Mouse (Mus musculus) cerebellum, adult 18-20 months (tissue): ENCODE measurements around the gene Mgat4b.
"Not testable (repeated sequence)": the region's sequence is repeated elsewhere in the genome, so short reads cannot be mapped to it uniquely, and the experiment has no call there.

ENCODE experiments used
- DNase-seq, 2 experiments: peaks; one replicate each; pipeline ENCODE4 v3.0.0; 2021

Mgat4b gene

DNA sequence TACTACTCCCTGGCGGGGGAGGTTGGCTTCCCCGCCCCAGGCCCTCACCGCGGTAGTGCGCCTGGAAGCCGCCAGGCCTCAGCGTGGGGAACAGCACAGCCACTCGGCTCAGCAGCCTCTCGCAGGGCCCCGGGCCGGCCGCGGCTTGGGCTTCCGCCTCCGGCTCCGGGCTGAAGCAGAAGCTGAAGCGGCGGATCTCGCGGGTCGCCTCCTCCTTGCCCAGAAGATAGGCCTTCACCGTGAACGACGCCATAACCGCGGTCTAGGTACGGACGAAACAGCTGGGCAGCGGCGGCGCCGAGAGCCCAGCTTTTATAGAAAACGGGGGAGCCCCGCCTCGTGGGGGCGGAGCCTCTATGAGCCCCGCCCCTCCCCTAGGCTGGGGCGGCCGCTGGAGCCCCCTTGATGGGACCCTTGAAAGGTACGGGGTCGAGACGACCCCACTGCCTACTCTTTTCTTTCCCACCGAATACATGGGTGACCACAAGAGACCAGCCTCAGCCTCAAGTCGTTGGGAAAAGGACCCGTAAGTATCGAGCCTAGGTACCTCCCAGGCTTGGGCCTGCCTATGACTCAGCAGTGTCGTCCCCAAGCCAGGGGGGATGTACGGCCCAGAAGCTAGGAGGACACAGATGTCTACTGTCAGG, at the start of gene Mgat4b, which contains the start of gene Sqstm1:
TSS of gene Mgat4b (plus strand) at position 386 of the 647 bp plus-strand sequence.
TSS of gene Sqstm1 (minus strand) at position 323 of the 647 bp plus-strand sequence.
- DNase-seq = peak; percentile 59 to 86

DNA sequence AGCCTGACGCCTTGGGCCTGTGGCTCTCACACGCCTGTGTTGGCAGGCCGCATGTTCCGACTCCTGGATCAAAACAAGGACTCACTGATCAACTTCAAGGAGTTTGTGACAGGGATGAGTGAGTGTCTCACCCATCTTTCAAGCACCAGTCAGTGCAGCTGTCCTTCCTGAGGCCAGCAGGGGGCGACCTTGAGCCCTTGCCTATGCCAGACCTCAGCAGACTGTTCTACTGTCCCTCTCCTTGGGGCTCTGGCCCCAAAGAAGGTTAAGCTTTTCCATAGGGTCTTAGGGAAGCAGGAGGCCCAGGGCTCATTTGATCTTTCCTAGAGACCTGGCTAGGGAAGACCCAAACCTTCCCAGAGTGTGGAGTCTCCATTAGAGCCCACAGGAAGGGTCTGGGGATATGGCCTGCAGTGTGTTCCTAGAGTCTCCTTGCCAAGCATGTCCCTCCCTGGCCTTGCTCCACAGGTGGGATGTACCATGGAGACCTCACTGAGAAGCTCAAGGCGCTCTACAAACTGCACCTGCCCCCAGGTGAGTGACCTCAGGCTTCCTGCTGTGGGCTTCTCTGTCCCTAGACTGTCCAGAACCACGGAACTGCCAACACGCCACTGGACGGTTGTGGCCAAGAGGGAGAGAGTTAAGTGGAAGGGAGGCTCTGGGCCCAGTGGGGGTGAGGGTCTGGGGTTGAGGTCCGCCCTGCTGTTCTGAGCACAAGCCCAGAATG, 48.9 kb upstream of the Mgat4b start:
- peak; percentile 62 to 67 for DNase-seq

DNA sequence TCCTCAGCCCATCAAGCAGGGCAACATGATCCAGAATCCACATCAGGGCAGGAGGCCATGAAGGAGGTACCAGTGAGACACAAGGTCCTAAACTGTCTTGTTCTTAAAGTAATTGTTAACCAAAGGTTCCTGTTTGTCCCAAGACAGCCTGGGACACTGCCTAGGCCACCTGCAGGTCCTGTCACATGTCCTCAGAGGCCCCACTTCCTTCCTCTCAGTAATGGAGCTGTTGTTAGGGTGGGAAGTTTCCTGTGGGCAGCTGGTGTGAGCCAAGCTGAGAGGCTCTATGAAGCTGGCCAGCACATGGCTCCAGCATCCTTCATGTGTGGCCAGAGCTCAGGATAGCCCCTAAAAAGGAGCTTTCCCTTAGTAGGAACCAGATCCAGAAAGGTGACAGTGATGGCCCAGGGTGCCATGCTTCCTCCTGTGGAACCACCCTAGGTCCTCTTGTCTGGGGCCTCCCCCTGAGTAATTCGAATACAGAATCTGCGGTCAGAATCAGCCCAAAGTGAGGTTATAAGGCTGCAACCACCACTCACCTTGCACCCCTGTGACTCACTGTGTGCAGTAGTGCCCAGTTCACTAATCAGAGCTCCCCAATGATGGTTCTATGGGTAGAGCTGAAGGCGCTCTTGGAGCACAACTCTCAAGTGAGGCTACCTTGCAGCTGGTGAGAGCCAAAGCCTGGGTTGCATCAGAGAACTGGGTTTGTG, 48.2 kb upstream of the Mgat4b start:
- no peak for DNase-seq

DNA sequence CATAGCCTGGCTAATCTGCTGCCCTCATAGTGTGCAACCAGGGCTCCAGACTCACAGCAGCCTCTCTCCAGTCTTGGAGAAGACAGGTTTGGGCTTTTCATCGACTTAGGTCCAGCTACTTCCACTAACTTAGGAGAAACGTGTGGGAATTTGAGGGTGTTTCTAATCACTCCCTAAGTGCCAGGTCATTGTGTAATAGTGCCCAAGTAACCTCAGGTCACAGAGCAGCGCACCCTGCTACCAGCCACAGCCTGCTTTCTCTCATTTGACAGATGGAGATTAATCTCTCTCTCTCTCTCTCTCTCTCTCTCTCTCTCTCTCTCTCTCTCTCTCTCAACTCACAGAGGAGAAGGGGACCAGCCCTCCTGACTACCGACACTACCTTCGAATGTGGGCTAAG, 42.3 kb upstream of the Mgat4b start:
- DNase-seq = no peak

DNA sequence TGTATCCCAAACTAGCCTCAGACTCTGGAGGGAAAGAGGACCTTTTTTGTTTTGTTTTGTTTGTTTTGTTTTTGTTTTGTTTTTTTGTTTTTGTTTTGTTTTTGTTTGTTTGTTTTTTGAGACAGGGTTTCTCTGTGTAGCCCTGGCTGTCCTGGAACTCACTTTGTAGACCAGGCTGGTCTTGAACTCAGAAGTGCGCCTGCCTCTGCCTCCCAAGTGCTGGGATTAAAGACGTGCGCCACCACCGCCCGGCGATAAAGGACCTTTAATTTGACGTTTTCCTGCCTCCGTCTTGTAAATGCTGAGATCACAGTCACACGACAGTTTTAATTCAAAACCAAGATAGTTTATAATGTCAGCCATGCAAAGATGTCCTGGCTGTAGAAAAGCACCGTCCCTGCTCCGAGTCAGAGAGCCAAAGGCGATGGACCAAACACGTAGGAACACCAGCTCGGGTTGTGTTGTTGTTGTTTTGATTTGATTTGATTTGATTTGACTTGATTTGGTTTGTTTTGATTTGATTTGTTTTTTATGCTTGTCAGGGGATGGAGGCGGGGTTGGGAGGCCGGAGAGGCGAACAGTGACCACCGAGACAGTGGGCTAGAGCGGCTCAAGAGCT, 36.5 kb upstream of the Mgat4b start, which contains the start of gene Mrnip:
TSS of gene Mrnip (plus strand) at position 334 of the 619 bp plus-strand sequence.
- not testable (repeated sequence) for DNase-seq

DNA sequence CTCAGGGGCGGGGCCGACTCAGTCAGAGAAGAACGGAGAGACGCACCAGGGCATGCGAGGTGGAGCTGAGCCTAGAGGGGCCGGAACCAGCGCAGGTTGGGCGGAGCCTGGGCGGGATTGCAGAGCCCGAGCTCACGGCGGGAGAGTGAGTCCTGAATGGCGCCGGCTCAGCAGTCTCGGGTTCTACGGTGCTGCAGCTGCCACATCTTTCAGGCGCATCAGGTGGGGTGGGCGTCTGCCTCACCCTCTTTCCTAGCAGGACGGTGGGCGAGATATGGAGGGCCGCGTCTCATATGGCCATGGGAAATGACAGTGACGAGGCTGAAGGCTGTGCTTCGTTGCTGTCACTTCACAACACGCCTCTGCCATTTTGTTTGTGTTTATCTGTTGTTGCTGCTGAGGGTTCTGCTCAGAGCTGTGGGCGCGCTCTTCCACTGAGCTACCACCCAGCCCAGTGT, 35.9 kb upstream of the Mgat4b start:
- DNase-seq = peak; percentile 98 to 100

DNA sequence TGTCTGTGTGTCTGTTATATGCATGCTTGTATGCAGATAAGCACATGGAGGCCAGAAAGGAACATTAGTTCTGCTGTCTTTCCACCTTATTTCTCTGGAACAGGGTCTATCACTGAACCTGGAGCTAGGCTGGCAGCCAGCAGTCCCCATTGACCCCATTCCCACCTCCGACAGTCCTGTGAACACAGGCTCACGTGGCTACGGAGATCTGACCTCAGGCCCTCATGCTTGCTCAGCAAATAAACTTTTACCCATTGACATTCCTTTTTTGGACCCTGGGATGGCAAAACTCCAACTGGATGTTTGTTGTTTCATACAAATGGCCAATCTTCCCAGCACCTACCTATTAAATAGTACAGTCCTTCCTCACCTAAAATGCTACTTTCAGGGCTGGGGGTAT, 34.3 kb upstream of the Mgat4b start:
- no peak for DNase-seq

DNA sequence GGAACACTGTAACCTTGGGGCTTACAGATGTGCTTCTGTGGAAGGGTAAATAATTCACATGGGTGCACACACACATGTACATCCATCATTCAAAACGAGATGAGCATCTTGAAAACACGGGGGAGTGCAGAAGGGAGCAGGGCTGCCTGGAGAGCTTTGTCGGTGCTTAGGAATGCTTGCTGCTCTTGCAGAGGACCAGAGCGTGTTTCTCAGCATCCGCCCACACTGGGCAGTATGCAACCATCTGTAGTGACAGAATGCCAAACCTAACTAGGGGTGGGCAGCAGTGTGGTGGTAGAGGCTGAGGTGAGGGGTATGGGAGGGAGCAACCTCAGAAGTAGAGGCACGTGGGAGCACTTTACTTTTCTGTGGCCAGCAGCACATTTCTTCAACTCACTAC, 33.6 kb upstream of the Mgat4b start:
- no peak for DNase-seq

DNA sequence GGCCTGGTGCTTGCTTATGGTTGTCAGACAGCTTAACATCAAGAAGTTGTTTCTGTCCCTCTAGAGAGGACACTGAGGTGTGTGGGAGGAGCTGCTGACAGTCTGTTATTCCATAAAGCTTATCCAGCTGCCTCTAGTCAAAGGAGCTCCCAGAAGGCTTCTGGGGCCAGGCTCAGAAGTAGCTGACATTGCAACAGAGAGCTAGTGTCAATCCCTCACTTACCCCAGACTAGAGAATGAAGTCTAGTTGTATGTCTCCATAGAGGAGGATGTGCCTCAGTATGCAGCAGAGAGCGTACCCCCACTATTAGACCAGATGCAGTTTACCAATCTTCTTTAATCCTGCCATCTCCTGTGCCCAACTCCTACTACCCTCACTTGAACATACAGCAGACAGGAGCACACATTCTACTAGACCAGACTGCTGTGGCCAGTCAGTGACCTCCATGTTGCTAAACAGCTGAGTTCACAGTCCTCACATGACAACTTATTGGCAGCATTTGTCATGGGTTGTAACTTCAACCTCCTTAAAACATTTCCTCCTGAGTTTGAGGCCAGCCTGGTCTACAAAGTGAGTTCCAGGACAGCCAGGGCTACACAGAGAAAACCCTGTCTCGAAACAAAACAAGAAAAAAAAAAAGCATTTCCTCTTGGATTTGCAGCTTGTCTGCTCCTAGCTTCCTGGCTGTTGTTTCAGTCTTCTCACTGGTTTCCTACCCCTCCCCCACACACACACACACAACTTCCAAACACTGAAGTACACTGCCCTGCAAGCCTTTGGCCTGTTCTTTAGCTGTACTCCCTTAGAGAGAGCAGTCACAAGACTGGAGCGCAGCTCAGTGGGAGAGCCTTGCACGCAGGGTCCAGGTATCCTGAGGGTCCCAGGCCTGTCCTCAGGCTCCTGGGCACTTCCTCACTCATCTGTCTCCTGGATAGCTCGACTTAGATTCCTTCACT, 31.9 kb upstream of the Mgat4b start:
- no peak for DNase-seq

DNA sequence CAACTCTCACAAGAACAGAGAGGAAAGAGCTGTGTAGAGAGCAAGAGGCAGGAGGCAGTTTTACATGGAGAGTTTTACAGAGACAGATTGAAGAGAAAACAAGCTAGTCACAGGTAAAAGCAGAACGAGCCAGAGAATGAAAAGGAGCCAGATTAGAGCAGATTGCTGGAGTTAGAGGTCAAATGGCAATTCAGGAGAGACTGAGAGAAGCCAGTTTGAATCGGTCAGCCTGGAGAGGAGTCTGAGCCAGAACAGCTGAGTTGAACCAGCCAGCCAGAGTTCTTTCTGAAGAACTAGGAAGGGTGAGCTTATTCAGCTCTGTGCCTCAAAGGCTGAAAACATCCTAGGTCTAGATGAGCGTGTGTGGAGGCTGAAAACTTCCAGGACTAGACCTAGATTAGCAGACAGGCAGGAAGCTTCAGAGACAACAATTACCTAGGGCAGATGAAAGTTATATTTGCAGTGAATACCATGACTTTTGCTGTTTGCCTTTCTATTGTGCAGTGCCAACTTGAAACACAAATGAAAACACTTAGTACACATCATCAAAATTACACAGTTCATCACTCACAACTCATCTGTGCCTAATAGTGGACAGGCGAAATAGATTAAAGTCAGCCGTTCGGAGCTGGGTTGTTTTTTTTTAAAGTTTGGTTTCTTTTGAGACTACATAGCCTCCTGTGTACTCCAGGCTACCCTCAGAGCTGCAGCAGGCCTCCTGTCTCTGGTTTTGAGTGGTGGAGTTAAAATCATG, 30.0 kb upstream of the Mgat4b start:
- no peak for DNase-seq

DNA sequence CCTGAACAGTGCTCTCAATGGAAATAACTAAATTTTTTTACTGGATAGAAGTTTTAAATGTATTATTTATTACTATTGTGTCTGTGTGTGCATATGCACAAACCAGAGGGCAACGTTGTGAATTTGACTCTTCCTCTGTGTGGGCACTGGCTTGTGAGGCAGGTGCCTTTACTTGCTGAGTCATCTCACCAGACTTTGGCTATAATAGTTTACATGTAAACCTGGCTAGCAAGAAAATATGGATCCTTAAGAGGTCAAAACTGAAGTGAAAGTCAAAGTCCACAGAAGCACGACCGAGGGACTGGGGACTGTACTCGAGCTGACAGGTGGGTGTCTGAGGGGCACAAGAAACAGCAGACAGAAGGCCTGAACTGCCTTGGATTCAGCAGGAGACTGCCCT, 28.0 kb upstream of the Mgat4b start:
- DNase-seq = no peak

DNA sequence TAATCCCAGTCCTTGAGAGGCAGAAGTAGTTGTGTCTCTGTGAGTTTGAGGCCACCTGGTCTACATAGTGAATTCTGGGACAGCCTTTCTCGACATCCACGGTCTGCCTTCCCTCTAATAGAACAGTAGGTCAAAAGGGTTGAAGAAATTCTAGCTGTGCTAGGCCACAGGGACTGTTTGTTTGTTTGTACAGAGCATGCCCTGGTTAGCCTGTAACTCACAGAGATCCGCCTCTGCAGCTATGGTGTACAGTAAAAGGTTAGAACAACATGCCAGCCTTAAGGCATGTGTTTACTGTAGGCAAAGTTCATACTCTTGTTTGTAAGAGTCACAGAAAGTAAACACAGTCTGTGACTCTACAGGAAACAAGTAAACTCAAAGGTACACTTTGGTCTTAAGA, 25.9 kb upstream of the Mgat4b start:
- no peak for DNase-seq

DNA sequence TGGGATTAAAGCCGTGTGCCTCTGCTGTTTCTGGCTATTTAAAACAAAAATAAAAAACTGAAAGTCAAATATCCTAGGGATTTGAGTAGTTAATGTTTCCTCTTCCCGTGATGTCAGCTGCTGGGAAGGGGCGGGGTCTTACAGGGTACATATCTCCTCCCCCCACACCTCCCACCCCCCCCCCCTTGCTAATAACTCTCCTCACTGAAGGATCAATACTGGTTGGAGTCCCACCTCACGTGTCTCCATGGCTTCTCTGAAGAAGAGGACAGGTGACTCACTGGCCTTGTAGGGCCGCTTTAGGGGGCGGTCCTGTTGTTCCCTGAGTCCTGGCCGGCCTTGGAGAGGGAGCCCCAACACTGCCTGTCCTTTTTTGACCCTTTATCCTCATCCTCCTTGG, 22.0 kb upstream of the Mgat4b start:
- no peak for DNase-seq

DNA sequence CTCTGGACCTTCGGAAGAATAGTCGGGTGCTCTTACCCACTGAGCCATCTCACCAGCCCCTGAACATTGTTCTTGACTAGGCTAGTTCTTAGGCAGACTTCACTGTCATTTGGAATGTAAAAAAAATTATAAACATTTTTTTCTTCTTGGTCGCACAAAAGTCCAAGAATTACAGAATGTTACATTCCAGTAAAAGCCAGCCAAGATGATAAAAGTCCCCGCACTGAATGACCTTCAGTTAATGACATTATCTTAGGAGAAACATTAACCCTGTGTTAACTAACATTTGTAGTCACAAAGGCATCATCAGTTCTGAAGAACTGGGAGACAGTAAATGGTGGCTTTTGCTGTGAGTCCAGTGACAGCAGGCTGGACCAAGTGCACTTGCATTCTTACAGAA, 20.3 kb upstream of the Mgat4b start:
- no peak for DNase-seq

DNA sequence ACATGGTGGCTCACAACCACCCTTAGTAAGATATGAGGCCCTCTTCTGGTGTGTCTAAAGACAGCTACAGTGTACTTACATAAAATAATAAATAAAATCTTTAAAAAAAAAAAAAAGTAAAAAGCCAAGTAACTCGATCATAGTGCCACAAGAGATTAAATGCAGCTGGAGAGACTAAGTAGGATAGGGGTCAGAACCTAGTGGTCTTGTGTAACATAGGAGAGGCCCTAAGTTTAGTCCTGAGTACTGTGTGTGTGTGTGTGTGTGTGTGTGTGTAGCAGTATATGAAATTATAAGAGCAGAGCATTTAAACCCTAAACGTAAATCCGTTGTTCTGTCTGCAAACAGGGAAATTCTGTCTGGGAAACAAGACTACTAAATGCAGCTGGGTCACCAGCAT, 18.4 kb upstream of the Mgat4b start:
- no peak for DNase-seq

DNA sequence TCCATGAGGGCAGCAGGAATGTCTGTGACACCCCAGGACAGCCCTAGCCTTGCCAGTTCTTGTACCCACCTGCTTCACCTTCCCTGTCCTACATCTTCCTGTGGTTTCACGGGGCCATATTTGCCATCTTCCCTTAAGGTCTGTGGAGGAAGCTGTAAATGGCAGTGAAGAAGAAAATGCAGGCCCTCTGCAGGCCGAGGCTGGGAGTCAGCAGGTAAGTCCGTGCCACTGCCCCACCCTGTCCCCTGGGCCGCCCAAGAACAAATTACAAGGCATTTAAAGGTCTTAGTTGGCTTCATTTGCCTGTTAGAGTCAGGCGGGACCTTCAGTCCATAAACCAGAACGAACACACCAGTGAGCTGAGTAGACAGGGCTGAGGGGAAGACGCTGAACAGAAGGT, 16.6 kb upstream of the Mgat4b start:
- DNase-seq = no peak

DNA sequence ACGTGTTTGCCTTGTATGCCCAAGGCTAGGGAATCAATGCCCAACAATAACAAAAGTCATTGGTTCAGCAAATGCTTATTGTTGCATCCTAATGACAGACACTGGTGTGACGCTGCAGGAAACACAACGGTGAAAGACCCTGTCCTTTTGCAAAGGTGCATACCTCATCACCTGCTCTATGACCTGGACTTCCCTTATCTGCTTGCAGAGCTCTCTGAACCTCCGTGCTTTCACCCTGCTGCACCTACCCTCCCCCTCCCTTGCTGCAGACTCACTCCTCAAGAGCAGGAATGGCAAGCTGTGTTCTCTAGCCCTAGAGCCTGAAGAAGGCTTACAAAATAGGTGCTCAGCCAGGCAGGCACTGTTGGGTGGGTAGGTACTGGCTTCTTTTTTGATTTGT, 15.9 kb upstream of the Mgat4b start:
- DNase-seq = no peak

DNA sequence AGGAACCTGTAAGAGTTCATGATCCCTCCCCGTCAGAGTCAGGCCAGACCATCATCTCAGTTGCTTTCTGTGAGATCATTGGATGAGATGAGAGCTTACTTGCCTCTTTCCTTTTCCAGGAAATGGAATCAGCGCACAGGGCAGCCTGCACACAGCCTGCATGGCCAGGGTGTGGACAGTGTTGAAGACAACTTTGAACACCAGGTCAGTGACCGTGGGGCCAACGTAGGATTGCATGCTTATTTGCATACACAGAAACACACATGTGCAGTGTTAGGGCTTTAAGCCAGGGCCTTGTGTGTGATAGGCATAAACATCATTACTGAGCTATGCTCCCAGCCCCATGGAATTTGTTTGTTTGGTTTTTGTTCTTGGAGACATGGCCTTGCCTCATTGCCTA, 13.2 kb upstream of the Mgat4b start:
- no peak for DNase-seq

DNA sequence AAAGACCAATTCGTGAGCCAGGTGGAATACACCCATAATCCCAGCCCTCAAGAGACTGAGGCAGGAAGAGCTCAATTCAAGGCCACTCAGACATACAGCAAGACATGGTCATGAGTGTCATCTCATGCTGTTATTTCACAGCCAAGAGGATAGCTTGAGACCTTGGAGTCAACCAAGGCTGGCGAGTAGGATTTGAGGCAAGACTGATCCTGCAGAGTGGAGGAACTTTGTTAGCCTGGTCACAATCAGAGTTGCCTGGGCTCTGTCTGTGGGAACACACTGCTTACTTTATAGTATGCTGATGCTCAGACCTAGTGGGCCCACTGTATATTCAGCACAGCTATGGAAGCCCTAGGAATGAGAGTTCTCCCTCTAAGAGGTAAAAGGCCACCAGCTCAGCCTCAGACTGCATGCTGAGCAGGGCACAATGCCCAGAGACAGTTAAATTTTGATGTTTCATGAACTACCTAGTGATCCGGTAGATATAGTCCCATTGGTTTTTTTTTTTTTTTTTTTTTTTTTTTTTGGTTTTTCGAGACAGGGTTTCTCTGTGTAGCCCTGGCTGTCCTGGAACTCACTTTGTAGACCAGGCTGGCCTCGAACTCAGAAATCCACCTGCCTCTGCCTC, 12.4 kb upstream of the Mgat4b start:
- no peak for DNase-seq

DNA sequence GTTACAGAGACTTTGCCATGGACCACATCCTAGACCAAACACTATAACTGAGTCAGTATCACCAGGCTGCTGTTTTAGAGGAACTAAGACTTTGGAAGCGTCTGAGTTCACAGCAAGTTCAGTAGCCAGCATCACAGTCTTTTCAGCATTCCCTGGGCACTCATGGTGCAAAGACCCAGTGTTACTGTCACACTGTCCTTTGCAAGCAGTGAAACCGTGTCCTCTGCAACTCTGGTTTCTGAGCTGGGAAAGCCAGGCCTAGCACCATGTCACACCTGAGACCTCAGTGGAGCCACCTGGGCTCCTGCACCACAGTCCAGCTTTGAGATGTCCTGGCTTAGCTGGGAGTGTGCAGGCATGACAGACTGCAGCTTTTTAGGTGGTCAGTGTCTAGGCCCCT, 11.8 kb upstream of the Mgat4b start:
- no peak for DNase-seq

DNA sequence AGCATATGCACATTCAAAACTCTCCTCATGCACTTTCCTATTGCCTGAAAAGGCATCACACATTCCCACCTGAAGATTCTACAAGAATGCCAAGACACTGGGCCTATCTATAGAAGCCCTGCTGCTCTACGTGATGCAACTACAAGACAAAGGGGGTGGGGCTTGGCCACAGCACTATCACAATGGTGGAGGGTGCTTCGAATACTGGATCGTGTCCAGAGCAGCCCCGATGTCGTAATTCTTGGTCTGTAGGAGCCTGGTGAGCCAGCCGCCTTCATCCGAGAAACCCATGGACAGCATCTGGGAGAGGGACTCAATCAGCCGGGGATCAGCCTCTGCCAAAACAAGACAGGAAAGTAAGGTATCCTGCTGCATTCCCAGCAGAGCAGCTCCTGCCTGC, 10.1 kb upstream of the Mgat4b start:
- no peak for DNase-seq
